ENCODE assay signal across 9 mouse cellular contexts in genomic region chr7:19084921-19085473, GRCm38 (mm10). TPM values are rescaled to one million over a fixed set of nuclear protein-coding genes. Genes with fewer than 3 reads are reported as not detected.
DNase-seq lines count a peak whose midpoint lies in the region; ATAC-seq lines count a peak whose summit lies in the region.
"Had no signal": no experiment of that assay in that cellular context is flagged by ENCODE, and none has a peak within 500 bp of the region (broad histone marks: within the 10 kb centered on the region; RNA-seq: fewer than 3 reads in every experiment).

No protein-coding gene starts in this region.

- H3K9ac ChIP-seq in heart, embryonic 11.5 days (ENCODE audit: low read depth, low read length) = peak overlapping the region; percentile 54
- H3K9ac ChIP-seq in midbrain, embryonic 11.5 days (ENCODE audit: low read length) = no peak overlapping the region
- peak overlapping the region; percentile 73 for H3K9ac ChIP-seq in intestine, embryonic 16.5 days (ENCODE audit: low read depth, low read length)
- peak overlapping the region; percentile 74 for H3K9ac ChIP-seq in stomach, embryonic 16.5 days (ENCODE audit: low read length)
- H3K9ac ChIP-seq: hindbrain, embryonic 12.5 days had no signal

- intact Hi-C loops in heart, postnatal 14 days (cut with DNase I) = no loop called here

- 0 out of 2 replicates have a peak overlapping the region, but pooled peaks have one; percentile 29 for H3K27ac ChIP-seq in heart, embryonic 11.5 days (ENCODE audit: low read depth, low read length)
- H3K27ac ChIP-seq in midbrain, embryonic 10.5 days (replicated peaks) = peak overlapping the region; percentile 49; the same call in 1 of the 2 replicates
- no peak overlapping the region for H3K27ac ChIP-seq in midbrain, embryonic 11.5 days (ENCODE audit: low read depth, low read length)
- H3K27ac ChIP-seq in intestine, embryonic 16.5 days (ENCODE audit: low read length) = peak overlapping the region; percentile 69
- peak overlapping the region; percentile 80 for H3K27ac ChIP-seq in stomach, embryonic 16.5 days (ENCODE audit: low read length)
- H3K27ac ChIP-seq: hindbrain, embryonic 12.5 days had no signal

- no peaks in the 10 kb centered on the region for H3K27me3 ChIP-seq in heart, embryonic 11.5 days (ENCODE audit: control insufficient read depth, insufficient read depth, low read length)
- peaks cover 28% of the 10 kb centered on the region for H3K27me3 ChIP-seq in midbrain, embryonic 10.5 days (ENCODE audit: low read depth, poor library complexity, severe bottlenecking)
- H3K27me3 ChIP-seq in midbrain, embryonic 11.5 days (ENCODE audit: control insufficient read depth, insufficient read depth, low read length) = no peaks in the 10 kb centered on the region
- H3K27me3 ChIP-seq in intestine, embryonic 16.5 days (replicated peaks; ENCODE audit: control insufficient read depth, insufficient read depth, low read length) = no peaks in the 10 kb centered on the region
- H3K27me3 ChIP-seq in stomach, embryonic 16.5 days (ENCODE audit: control insufficient read depth, insufficient read depth, low read length) = no peaks in the 10 kb centered on the region

- H3K9me3 ChIP-seq in heart, embryonic 11.5 days (replicated peaks; ENCODE audit: control insufficient read depth, low read length) = no peaks in the 10 kb centered on the region
- no peaks in the 10 kb centered on the region for H3K9me3 ChIP-seq in midbrain, embryonic 10.5 days (replicated peaks)
- no peaks in the 10 kb centered on the region for H3K9me3 ChIP-seq in midbrain, embryonic 11.5 days (ENCODE audit: control insufficient read depth, low read length)
- no peaks in the 10 kb centered on the region for H3K9me3 ChIP-seq in intestine, embryonic 16.5 days (ENCODE audit: control insufficient read depth, low read length)
- H3K9me3 ChIP-seq in stomach, embryonic 16.5 days (replicated peaks; ENCODE audit: control insufficient read depth, low read length) = no peaks in the 10 kb centered on the region
- H3K9me3 ChIP-seq: hindbrain, embryonic 12.5 days had no signal

- peak overlapping the region; percentile 50 for H3K4me2 ChIP-seq in heart, embryonic 11.5 days
- H3K4me2 ChIP-seq in midbrain, embryonic 11.5 days = no peak overlapping the region
- peak overlapping the region; percentile 49 for H3K4me2 ChIP-seq in intestine, embryonic 16.5 days (ENCODE audit: low read depth, low read length)
- peak overlapping the region; percentile 60 for H3K4me2 ChIP-seq in stomach, embryonic 16.5 days (ENCODE audit: low read depth, low read length)
- H3K4me2 ChIP-seq: hindbrain, embryonic 12.5 days had no signal

- DNase-seq in heart, postnatal 14 days = no peak
- DNase-seq in midbrain, embryonic 10.5 days (ENCODE audit: low spot score) = no peak
- DNase-seq in midbrain, embryonic 11.5 days (ENCODE audit: low spot score, missing footprints) = no peak
- DNase-seq in frontal cortex, postnatal 25 days (ENCODE audit: low spot score in 2 of 2) = no peak
- no peak for DNase-seq in frontal cortex, adult 2 months (ENCODE audit: extremely low spot score in 1 of 2, low spot score in 1 of 2)

- ATAC-seq in heart, embryonic 11.5 days (replicated peaks; ENCODE audit: insufficient number of reproducible peaks, low FRiP score, low TSS enrichment) = no peak
- no peak for ATAC-seq in midbrain, embryonic 11.5 days (ENCODE audit: low FRiP score)
- no peak for ATAC-seq in intestine, embryonic 16.5 days
- ATAC-seq in stomach, embryonic 16.5 days (ENCODE audit: insufficient read depth, low FRiP score) = no peak

- peaks cover 32% of the 10 kb centered on the region for H3K36me3 ChIP-seq in heart, embryonic 11.5 days (ENCODE audit: control insufficient read depth, insufficient read depth, low read length)
- H3K36me3 ChIP-seq in midbrain, embryonic 10.5 days = peaks cover 80% of the 10 kb centered on the region
- H3K36me3 ChIP-seq in midbrain, embryonic 11.5 days (ENCODE audit: control insufficient read depth, insufficient read depth, low read length) = peaks cover 22% of the 10 kb centered on the region
- peaks cover 28% of the 10 kb centered on the region for H3K36me3 ChIP-seq in intestine, embryonic 16.5 days (ENCODE audit: control insufficient read depth, insufficient read depth, low read length)
- H3K36me3 ChIP-seq in stomach, embryonic 16.5 days (ENCODE audit: control insufficient read depth, insufficient read depth, low read length) = peaks cover 28% of the 10 kb centered on the region

- 18% methylated on average over 8 of the region's 9 CpGs for WGBS in heart, embryonic 11.5 days (ENCODE audit: insufficient replicate concordance)
- 23% methylated on average over 9 of the region's 9 CpGs for WGBS in midbrain, embryonic 10.5 days
- 28% methylated on average over 9 of the region's 9 CpGs for WGBS in midbrain, embryonic 11.5 days
- WGBS in intestine, embryonic 16.5 days = 32% methylated on average over 9 of the region's 9 CpGs
- WGBS in stomach, embryonic 16.5 days = 21% methylated on average over 9 of the region's 9 CpGs

- peaks cover 53% of the 10 kb centered on the region for H3K4me1 ChIP-seq in heart, embryonic 11.5 days (ENCODE audit: control insufficient read depth, insufficient read depth, low read length)
- peaks cover 52% of the 10 kb centered on the region for H3K4me1 ChIP-seq in midbrain, embryonic 10.5 days
- H3K4me1 ChIP-seq in midbrain, embryonic 11.5 days (ENCODE audit: control insufficient read depth, insufficient read depth, low read length) = peaks cover 9% of the 10 kb centered on the region
- H3K4me1 ChIP-seq in intestine, embryonic 16.5 days (ENCODE audit: control insufficient read depth, insufficient read depth, low read length) = peaks cover 50% of the 10 kb centered on the region
- H3K4me1 ChIP-seq in stomach, embryonic 16.5 days (ENCODE audit: control insufficient read depth, insufficient read depth, low read length) = peaks cover 53% of the 10 kb centered on the region

- H3K4me3 ChIP-seq in heart, embryonic 11.5 days (ENCODE audit: low read depth, low read length) = no peak overlapping the region
- H3K4me3 ChIP-seq in midbrain, embryonic 10.5 days = 0 out of 2 replicates have a peak overlapping the region, but pooled peaks have one; percentile 24
- H3K4me3 ChIP-seq in midbrain, embryonic 11.5 days (ENCODE audit: low read depth, low read length) = no peak overlapping the region
- peak overlapping the region; percentile 50 for H3K4me3 ChIP-seq in intestine, embryonic 16.5 days (ENCODE audit: low read length)
- peak overlapping the region; percentile 52 for H3K4me3 ChIP-seq in stomach, embryonic 16.5 days (replicated peaks; ENCODE audit: low read length)
- H3K4me3 ChIP-seq: hindbrain, embryonic 12.5 days had no signal

RNA-seq across cellular contexts. Expression of gene Dmpk, which starts 1.3 kb away (rescaled TPM):
- polyA plus RNA-seq in heart, embryonic 11.5 days (2014; fragmentation: Nextera tagmentation; extraction: Ambion mirVana) = 17.0 and 17.7 TPM in 2 replicates
- total RNA-seq in heart, postnatal 14 days (2021) = 100 to 1,000 TPM; 473 to 516 TPM
- 8.2 and 8.8 TPM in 2 replicates for polyA plus RNA-seq in midbrain, embryonic 10.5 days (2016; fragmentation: Nextera tagmentation; extraction: Ambion mirVana)
- polyA plus RNA-seq in midbrain, embryonic 11.5 days (2014; fragmentation: Nextera tagmentation; extraction: Ambion mirVana) = 7.0 and 7.3 TPM in 2 replicates
- 54.6 and 59.3 TPM in 2 replicates for polyA plus RNA-seq in intestine, embryonic 16.5 days (2015; fragmentation: Nextera tagmentation; extraction: Ambion mirVana)
- 84.7 and 98.1 TPM in 2 replicates for polyA plus RNA-seq in stomach, embryonic 16.5 days (2015; fragmentation: Nextera tagmentation; extraction: Ambion mirVana)
- 50.3 and 59.6 TPM in 2 replicates for polyA plus RNA-seq in frontal cortex, adult 2 months (2012; rRNA removed)

RNA-seq across cellular contexts. Expression of gene Dmwd, which starts 9.0 kb away (rescaled TPM):
- polyA plus RNA-seq in heart, embryonic 11.5 days (2014; fragmentation: Nextera tagmentation; extraction: Ambion mirVana) = 15.2 and 16.2 TPM in 2 replicates
- 10 to 100 TPM; 42.1 to 45.1 TPM for total RNA-seq in heart, postnatal 14 days (2021)
- 17.3 and 18.0 TPM in 2 replicates for polyA plus RNA-seq in midbrain, embryonic 10.5 days (2016; fragmentation: Nextera tagmentation; extraction: Ambion mirVana)
- polyA plus RNA-seq in midbrain, embryonic 11.5 days (2014; fragmentation: Nextera tagmentation; extraction: Ambion mirVana) = 15.2 and 16.9 TPM in 2 replicates
- 6.4 and 6.7 TPM in 2 replicates for polyA plus RNA-seq in intestine, embryonic 16.5 days (2015; fragmentation: Nextera tagmentation; extraction: Ambion mirVana)
- 7.7 and 8.3 TPM in 2 replicates for polyA plus RNA-seq in stomach, embryonic 16.5 days (2015; fragmentation: Nextera tagmentation; extraction: Ambion mirVana)
- polyA plus RNA-seq in frontal cortex, adult 2 months (2012; rRNA removed) = 174 and 178 TPM in 2 replicates

RNA-seq across cellular contexts. Expression of gene Six5, which starts 9.4 kb away (rescaled TPM):
- polyA plus RNA-seq in heart, embryonic 11.5 days (2014; fragmentation: Nextera tagmentation; extraction: Ambion mirVana) = 6.6 and 6.9 TPM in 2 replicates
- 1 to 10 TPM; 9.0 to 9.1 TPM for total RNA-seq in heart, postnatal 14 days (2021)
- 7.2 and 8.0 TPM in 2 replicates for polyA plus RNA-seq in midbrain, embryonic 10.5 days (2016; fragmentation: Nextera tagmentation; extraction: Ambion mirVana)
- 7.0 and 8.8 TPM in 2 replicates for polyA plus RNA-seq in midbrain, embryonic 11.5 days (2014; fragmentation: Nextera tagmentation; extraction: Ambion mirVana)
- 7.3 and 7.5 TPM in 2 replicates for polyA plus RNA-seq in intestine, embryonic 16.5 days (2015; fragmentation: Nextera tagmentation; extraction: Ambion mirVana)
- polyA plus RNA-seq in stomach, embryonic 16.5 days (2015; fragmentation: Nextera tagmentation; extraction: Ambion mirVana) = 8.8 and 10.4 TPM in 2 replicates
- 5.4 and 5.7 TPM in 2 replicates for polyA plus RNA-seq in frontal cortex, adult 2 months (2012; rRNA removed)

RNA-seq across cellular contexts. Expression of gene Rsph6a, which starts 30.5 kb away (rescaled TPM):
- polyA plus RNA-seq in heart, embryonic 11.5 days (2014; fragmentation: Nextera tagmentation; extraction: Ambion mirVana) = not detected in 2 replicates
- not detected for total RNA-seq in heart, postnatal 14 days (2021)
- polyA plus RNA-seq in midbrain, embryonic 10.5 days (2016; fragmentation: Nextera tagmentation; extraction: Ambion mirVana) = not detected in 2 replicates
- not detected in 2 replicates for polyA plus RNA-seq in midbrain, embryonic 11.5 days (2014; fragmentation: Nextera tagmentation; extraction: Ambion mirVana)
- 0.05 TPM in 1 of 2 replicates, not detected in the other for polyA plus RNA-seq in intestine, embryonic 16.5 days (2015; fragmentation: Nextera tagmentation; extraction: Ambion mirVana)
- not detected in 2 replicates for polyA plus RNA-seq in stomach, embryonic 16.5 days (2015; fragmentation: Nextera tagmentation; extraction: Ambion mirVana)
- polyA plus RNA-seq in frontal cortex, adult 2 months (2012; rRNA removed) = 0.14 and 0.17 TPM in 2 replicates
- polyA plus RNA-seq: hindbrain, embryonic 12.5 days had no signal

RNA-seq across cellular contexts. Expression of gene Gm4969, which starts 33.2 kb away (rescaled TPM):
- polyA plus RNA-seq in heart, embryonic 11.5 days (2014; fragmentation: Nextera tagmentation; extraction: Ambion mirVana) = 2.2 and 2.7 TPM in 2 replicates
- total RNA-seq in heart, postnatal 14 days (2021) = under 1 TPM in 1 of 2 experiments, not detected in 1; 0.12 TPM
- 1.1 TPM in 2 replicates for polyA plus RNA-seq in midbrain, embryonic 10.5 days (2016; fragmentation: Nextera tagmentation; extraction: Ambion mirVana)
- polyA plus RNA-seq in midbrain, embryonic 11.5 days (2014; fragmentation: Nextera tagmentation; extraction: Ambion mirVana) = 0.46 and 0.58 TPM in 2 replicates
- polyA plus RNA-seq in intestine, embryonic 16.5 days (2015; fragmentation: Nextera tagmentation; extraction: Ambion mirVana) = 1.5 and 2.1 TPM in 2 replicates
- 2.2 and 2.5 TPM in 2 replicates for polyA plus RNA-seq in stomach, embryonic 16.5 days (2015; fragmentation: Nextera tagmentation; extraction: Ambion mirVana)
- polyA plus RNA-seq in frontal cortex, adult 2 months (2012; rRNA removed) = 1.1 and 1.4 TPM in 2 replicates

Comparison
In these comparisons a context has a peak if more than half of its experiments do, and no peak if none do; other contexts are left out.
1. H3K4me3 ChIP-seq: peak in midbrain, embryonic 10.5 days (single experiment), intestine, embryonic 16.5 days (single experiment) and stomach, embryonic 16.5 days (single experiment); none in heart, embryonic 11.5 days (single experiment) and midbrain, embryonic 11.5 days (single experiment).